Mouse (Mus musculus): ENCODE measurements around the gene Acer1. TPM values are rescaled to one million over a fixed set of nuclear protein-coding genes. Genes with fewer than 3 reads are reported as not detected.

The Acer1 gene
- total and polyA plus RNA-seq, 2 experiments from 2014 or later = not detected

DNA sequence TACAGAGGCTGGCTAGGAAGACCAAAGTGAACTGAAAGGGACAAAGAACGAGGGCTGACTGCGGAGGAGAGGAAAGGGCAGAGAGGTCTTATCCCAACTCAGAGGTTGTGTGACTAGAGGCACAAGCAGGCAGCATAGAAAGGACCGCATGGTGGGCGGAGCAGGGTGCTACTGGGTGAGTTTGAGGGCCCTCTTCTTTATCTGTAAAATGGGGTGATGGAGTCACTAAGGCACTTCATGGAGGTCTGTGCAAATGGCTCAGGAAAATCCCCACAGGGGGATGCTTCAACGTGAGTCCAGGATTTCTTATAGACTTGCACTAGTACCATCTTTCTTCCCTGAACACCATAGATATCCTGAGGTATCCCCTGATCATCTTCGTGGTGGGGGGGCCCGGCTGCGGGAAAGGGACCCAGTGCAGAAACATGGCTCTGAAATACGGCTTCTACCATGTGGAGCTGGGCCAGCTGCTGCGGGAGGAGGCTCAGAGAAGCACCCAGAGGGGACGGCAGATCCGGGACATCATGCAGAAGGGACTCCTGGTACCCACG lies 30.4 kb upstream of the Acer1 start:
- Histone ChIP-seq H3K4me2 (ENCODE audit: low read depth, low read length, poor library complexity, severe bottlenecking) (peak overlapping the region; percentile 91), H3K9me3 (ENCODE audit: low read length) (no peaks in the 10 kb centered on the region), H3K9ac (replicated peaks; ENCODE audit: low read length, poor library complexity, severe bottlenecking) (peak overlapping the region; percentile 82; the same call in 1 of the 2 replicates), H3K36me3 (ENCODE audit: insufficient read depth, low read length) (peaks cover 12% of the 10 kb centered on the region), H3K4me3 (ENCODE audit: low read depth, low read length) (peak overlapping the region; percentile 72), H3K27me3 (ENCODE audit: insufficient read depth, low read length) (no peaks in the 10 kb centered on the region), H3K4me1 (ENCODE audit: insufficient read depth, low read length) (peaks cover 4% of the 10 kb centered on the region; the same call in 1 of the 2 replicates), H3K27ac (ENCODE audit: low read depth, low read length) (peak overlapping the region; percentile 98)
- 67% methylated on average over 13 of the region's 13 CpGs for WGBS
- ATAC-seq (ENCODE audit: low FRiP score) (no peak; the same call in 1 of the 2 replicates), DNase-seq (ENCODE audit: low spot score) (no peak)
- no peak for TF ChIP-seq CTCF (IDR thresholded peaks at IDR 0.05)

DNA sequence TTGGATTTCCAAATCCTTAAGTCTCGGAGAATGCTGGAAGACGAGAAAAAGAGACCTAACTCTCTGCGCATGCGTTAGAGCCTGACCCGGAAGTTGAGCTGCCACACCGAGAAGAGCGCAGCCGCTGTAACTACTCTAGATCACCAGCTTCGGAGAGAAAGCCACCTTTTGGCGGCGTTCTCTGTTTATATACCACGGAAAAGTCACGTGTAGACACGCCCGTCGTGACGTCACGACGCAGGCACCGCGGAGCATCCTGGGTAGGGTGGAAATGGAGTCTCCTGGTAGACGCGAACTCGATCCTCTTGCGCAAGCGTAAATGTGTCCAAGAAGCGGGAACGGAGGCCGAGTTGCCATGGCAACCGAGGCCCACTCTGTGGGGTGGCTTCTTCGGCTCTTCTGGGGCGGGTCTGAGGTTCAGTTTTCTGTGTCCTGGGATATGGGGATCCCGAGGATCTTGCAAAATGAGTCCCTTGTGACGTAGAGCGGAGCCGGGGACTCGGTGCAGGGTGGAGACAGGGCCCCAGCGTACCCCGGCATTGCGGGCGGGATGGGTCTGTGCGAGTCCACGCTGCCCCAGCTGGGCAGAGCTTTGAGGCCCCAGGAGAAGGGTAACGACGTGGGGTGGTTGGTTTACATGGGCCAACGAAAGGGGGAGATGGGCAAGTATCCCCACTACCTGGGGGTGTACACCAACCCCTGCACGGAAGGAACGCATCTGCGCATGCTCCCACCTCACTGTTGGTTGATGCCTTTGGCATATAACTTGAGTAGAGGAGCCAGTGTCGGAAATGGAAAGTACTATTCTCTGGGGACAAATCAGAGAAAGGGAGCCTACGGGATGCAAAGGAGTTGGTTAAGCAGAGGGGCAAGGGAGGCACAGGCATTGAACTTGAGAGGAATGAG lies 29.6 kb upstream of the Acer1 start, which contains the start of the genes Gtf2f1 and Gm17949:
Gtf2f1 (minus strand) TSS at position 53 of the 906 bp plus-strand sequence.
Gm17949 (plus strand) TSS at position 234 of the 906 bp plus-strand sequence.
- peak; percentile 90 for ATAC-seq (ENCODE audit: low FRiP score)
- WGBS = under 1% methylated on average over 51 of the region's 51 CpGs
- DNase-seq (ENCODE audit: low spot score) = peak; percentile 99

DNA sequence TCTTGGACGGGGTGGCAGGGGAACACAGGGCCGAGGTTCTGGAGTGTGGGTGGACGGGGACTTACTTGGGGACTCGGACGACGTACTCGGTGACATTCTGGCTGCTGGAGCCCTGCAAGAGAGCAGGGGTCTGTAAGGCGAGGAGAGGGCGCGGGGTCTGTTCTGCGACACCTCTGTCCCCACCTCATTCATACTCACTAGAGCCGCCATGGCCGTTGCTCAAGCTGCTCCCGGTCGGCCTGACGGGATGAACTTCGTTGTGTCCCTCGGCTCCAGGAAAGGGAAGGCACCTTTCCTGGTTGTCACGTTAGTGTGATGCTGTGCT lies 28.9 kb upstream of the Acer1 start:
- no peaks in the 10 kb centered on the region for H3K9me3 ChIP-seq (ENCODE audit: low read length)
- WGBS = 1% methylated on average over 19 of the region's 19 CpGs

More for the DNA sequence above, 29.6 kb upstream of the Acer1 start, which contains the start of the genes Gtf2f1 and Gm17949:
- peak; percentile 60 for TF ChIP-seq CTCF (IDR thresholded peaks at IDR 0.05)
- no peaks in the 10 kb centered on the region for H3K27me3 ChIP-seq (ENCODE audit: insufficient read depth, low read length)
- peaks cover 4% of the 10 kb centered on the region; the same call in 1 of the 2 replicates for H3K4me1 ChIP-seq (ENCODE audit: insufficient read depth, low read length)
- H3K9me3 ChIP-seq (ENCODE audit: low read length) = no peaks in the 10 kb centered on the region
- peak within 1 kb of the TSS; percentile 98 for H3K27ac ChIP-seq (ENCODE audit: low read depth, low read length)
- peak within 1 kb of the TSS; percentile 91 for H3K4me2 ChIP-seq (ENCODE audit: low read depth, low read length, poor library complexity, severe bottlenecking)
- peaks cover 21% of the 10 kb centered on the region for H3K36me3 ChIP-seq (ENCODE audit: insufficient read depth, low read length)
- H3K4me3 ChIP-seq (ENCODE audit: low read depth, low read length) = peak within 1 kb of the TSS; percentile 72
- peak within 1 kb of the TSS; percentile 86 for H3K9ac ChIP-seq (replicated peaks; ENCODE audit: low read length, poor library complexity, severe bottlenecking)

DNA sequence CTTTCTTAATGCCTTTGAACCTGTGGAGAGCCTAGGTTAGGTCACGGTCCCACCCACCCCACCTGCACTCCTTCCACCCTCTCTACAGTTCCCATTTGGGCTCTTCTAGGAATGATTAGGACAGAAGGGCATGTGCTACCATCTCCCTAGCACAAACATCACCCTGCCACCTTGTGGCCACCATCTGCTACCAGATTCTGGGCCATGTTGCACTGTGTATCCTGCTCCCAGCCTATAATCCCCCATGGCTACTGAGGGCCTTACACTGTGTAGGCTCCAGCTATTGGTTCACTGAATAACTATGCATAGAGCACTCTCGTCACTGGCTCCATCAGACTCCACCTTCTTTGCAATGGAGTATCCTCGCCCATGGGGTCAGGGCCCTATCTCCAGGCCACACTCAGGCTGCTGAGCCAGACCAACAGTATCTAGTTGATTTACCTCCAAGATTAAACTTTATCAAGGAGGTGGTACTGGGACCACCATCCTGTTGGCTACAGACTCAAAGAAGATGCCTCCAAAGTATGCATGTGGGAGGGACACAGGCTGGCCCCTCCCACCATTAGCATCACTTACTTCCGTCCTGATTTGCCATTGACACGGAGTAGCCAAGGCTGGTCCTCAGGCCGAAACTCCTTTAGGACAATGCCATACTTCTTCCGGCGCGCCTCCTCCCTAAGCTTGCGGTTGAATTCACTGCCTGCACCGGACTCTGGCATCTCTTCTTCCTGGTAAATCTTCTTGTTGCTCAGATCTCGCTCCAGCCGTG lies 25.4 kb upstream of the Acer1 start:
- H3K9ac ChIP-seq (replicated peaks; ENCODE audit: low read length, poor library complexity, severe bottlenecking) = no peak overlapping the region
- H3K9me3 ChIP-seq (ENCODE audit: low read length) = no peaks in the 10 kb centered on the region
- ATAC-seq (ENCODE audit: low FRiP score) (no peak), DNase-seq (ENCODE audit: low spot score) (peak; percentile 26)
- peak; percentile 63 for TF ChIP-seq CTCF (IDR thresholded peaks at IDR 0.05)
- peaks cover 4% of the 10 kb centered on the region; the same call in 1 of the 2 replicates for H3K4me1 ChIP-seq (ENCODE audit: insufficient read depth, low read length)
- peaks cover 52% of the 10 kb centered on the region for H3K36me3 ChIP-seq (ENCODE audit: insufficient read depth, low read length)
- no peak overlapping the region for H3K4me2 ChIP-seq (ENCODE audit: low read depth, low read length, poor library complexity, severe bottlenecking)
- H3K4me3 ChIP-seq (ENCODE audit: low read depth, low read length) = no peak overlapping the region
- H3K27me3 ChIP-seq (ENCODE audit: insufficient read depth, low read length) = no peaks in the 10 kb centered on the region
- no peak overlapping the region for H3K27ac ChIP-seq (ENCODE audit: low read depth, low read length)
- WGBS = 94% methylated on average over 13 of the region's 13 CpGs

More for the DNA sequence above, 28.9 kb upstream of the Acer1 start:
- no peak for DNase-seq (ENCODE audit: low spot score)
- Histone ChIP-seq H3K4me1 (ENCODE audit: insufficient read depth, low read length) (peaks cover 4% of the 10 kb centered on the region; the same call in 1 of the 2 replicates), H3K4me2 (ENCODE audit: low read depth, low read length, poor library complexity, severe bottlenecking) (peak overlapping the region; percentile 87), H3K27ac (ENCODE audit: low read depth, low read length) (peak overlapping the region; percentile 98), H3K27me3 (ENCODE audit: insufficient read depth, low read length) (no peaks in the 10 kb centered on the region), H3K4me3 (ENCODE audit: low read depth, low read length) (peak overlapping the region; percentile 72), H3K9ac (replicated peaks; ENCODE audit: low read length, poor library complexity, severe bottlenecking) (peak overlapping the region; percentile 86), H3K36me3 (ENCODE audit: insufficient read depth, low read length) (peaks cover 27% of the 10 kb centered on the region)
- TF ChIP-seq CTCF (IDR thresholded peaks at IDR 0.05) = no peak
- ATAC-seq (ENCODE audit: low FRiP score) = peak; percentile 34

DNA sequence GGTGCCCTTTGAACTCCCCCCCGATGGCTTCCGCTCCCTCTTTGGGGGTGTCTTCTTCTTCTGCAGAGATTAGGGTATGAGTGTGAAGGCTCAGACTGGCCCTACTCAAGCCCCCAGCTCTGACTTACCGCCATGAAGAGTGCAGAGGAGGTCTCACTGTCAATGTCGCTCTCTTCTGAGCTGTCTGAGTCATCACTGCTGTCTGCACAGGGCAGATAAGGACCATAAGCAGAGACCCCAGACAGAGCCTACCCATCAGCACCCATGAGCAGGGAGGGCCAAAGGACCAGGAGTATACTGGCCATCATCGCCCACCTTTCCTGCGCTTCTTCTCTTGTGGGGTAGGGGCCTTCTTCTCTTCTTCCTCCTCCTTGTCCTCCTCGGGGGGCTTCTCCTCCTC lies 22.1 kb upstream of the Acer1 start:
- Histone ChIP-seq H3K4me3 (ENCODE audit: low read depth, low read length) (no peak overlapping the region), H3K36me3 (ENCODE audit: insufficient read depth, low read length) (peaks cover 60% of the 10 kb centered on the region), H3K27ac (ENCODE audit: low read depth, low read length) (no peak overlapping the region), H3K9me3 (ENCODE audit: low read length) (no peaks in the 10 kb centered on the region), H3K4me2 (ENCODE audit: low read depth, low read length, poor library complexity, severe bottlenecking) (no peak overlapping the region), H3K4me1 (ENCODE audit: insufficient read depth, low read length) (no peaks in the 10 kb centered on the region), H3K27me3 (ENCODE audit: insufficient read depth, low read length) (no peaks in the 10 kb centered on the region), H3K9ac (replicated peaks; ENCODE audit: low read length, poor library complexity, severe bottlenecking) (no peak overlapping the region)
- no peak for ATAC-seq (ENCODE audit: low FRiP score)
- no peak for DNase-seq (ENCODE audit: low spot score)
- TF ChIP-seq CTCF (IDR thresholded peaks at IDR 0.05) = no peak
- 92% methylated on average over 7 of the region's 7 CpGs for WGBS
